Mouse (Mus musculus): ENCODE results near the gene Gm10428.
A peak's percentile ranks its signal among the peaks of the same experiment; 100 is the strongest.
"Not testable (repeated sequence)": the region's sequence is repeated elsewhere in the genome, so short reads cannot be mapped to it uniquely, and the experiment has no call there.

Gene Gm10428

DNA sequence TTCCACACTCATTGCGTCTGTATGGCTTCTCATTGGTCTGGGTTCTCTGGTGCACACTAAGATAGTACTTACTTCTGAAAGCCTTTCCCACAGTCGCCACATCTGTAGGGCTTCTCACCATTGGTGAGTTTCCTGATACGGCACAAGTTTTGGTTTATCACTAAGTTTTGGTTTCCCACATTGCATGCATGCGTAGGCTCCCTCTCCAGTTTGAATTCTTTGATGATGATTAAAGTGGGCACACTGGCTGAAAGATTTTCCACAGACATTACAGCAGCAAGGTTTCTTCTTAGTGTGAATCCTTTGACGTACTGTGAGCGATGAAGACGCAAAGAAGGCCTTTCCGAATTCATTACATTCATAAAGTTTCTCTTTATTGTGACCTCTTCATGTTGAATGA, at the start of gene Gm10428:
Gm10428 (plus strand) TSS at position 321 of the 400 bp plus-strand sequence.
- no peak for DNase-seq (ENCODE audit: low spot score)

DNA sequence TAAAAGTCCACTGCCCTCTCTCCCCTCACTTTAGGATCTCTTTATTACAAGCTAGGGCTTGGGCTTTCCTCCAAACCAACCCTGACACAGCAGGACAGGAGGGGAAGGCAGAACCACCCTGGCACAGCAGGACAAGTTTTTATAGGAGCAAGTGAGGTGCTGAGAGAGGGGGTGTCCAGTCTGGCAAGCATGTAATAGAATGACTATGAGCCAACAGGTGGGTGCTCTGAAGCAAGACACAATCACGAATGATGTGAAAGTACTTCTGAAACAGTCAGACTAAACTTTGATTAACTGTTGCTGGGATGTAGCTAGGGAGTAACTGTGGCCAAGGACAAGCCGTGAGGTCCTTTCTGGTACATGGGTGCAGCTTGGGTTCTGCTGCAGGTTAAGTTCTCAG, 46.8 kb upstream of the Gm10428 start:
- DNase-seq (ENCODE audit: low spot score) = no peak

DNA sequence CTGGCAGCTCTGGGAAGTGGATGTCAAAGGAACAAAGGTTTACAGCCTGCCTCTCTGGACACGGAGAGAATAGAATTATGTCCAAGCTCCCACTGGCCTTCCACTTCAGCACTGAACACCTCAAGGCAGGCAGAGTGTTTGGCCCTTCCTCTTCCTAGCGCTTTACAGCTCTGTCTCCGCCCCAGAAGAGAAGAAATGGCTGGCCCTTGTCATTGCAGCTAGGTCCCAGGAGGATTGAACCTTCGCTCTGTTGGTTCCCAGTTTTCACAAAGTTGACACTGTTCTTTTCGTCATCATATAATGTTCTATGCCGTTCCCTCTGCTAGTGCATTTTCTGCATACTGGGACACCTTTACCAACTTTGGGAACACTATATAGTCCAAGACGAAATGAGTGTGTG, 44.6 kb upstream of the Gm10428 start:
- DNase-seq (ENCODE audit: low spot score) = no peak

DNA sequence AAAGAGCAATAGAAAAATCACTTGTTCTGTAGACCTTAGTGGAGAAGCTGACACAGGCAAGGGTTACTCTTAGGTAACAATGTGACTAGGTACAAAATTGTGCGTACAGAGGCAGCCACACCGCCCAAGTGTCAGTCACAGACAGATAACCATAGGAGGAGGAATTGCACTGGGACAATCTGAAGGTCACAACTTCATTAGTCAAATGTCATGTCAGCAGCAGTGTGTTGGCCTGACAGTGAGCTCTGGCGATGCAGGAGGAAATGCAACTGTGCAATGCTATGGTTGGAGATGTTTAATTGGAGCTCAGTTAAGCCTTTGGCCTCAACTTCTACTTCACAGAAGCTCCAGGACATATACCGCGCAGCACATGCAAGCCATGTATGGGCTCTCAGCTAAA, 42.2 kb upstream of the Gm10428 start:
- no peak for DNase-seq (ENCODE audit: low spot score)

DNA sequence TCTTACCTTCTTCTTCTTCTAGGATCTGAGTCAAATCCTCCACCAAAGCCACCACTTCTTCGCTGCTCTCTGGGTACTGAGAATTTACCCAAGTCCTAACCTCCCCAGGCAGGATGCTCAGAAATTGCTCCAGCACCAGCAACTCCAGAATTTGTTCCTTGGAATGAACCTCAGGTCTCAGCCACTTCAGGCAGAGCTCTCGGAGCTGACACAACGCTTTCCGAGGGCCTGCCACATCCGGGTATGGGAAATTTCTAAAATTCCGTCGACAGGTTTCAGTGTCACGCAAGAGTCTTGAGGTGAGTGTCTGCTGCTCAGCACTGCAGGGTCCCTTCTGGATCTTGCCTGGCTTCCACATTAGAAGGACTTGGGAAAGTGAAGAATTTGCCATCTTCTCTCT, 24.6 kb upstream of the Gm10428 start:
- DNase-seq (ENCODE audit: low spot score) = no peak

DNA sequence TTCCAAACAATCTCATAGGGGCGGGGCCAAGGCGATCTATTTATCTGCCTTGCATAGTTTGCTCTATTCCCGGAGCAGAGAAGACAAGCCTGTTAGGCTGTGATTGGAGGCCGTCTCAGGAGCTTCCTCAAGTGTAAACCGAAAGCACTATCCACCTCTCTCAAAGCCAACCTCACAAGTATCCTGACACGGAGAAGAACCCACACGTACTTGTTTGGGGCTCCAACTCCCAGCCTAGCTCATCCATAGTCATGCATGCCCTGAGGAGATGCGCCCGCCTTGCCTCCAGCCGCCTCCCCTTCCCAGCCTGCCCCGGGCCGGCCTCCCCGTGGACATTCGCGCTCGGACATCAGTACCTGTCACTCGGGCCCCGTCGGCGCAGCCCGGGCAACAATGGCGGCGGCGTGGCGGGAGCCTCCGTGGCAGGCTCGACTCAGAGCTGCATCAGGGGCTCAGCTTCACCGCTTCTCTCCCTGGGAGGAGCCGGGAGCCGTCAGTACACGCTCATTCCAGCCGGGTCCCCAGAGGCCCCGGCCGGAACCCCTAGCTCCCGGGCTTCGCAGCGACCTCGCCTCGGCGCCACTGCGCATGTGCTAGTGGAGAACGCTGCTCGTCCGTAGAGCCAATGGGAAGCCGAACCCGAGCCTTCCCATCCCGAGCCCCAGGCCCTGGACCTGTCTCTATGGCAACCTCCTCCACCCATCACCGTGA, 21.4 kb upstream of the Gm10428 start, which contains the start of gene Zfp287:
Zfp287 (minus strand) TSS at position 595 of the 711 bp plus-strand sequence.
- DNase-seq (ENCODE audit: low spot score) = peak; percentile 78

DNA sequence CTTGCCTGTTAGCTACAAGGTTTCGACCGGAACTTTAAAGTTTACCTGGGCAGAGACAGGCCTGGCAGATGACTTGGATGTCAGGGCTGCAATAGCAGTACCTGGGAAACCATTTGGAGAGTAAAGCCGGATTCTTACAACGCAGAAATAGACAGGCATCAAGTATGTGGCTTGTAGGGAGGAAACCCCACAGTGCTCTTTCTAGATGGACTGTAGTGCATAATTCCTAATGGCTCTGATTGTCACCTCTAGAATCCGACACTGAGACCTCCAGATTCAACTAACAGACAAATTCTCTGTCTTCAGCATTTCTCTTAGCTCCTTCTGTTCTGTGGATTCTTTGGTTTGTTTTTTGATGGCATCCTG, 20.9 kb upstream of the Gm10428 start:
- DNase-seq (ENCODE audit: low spot score) = no peak

DNA sequence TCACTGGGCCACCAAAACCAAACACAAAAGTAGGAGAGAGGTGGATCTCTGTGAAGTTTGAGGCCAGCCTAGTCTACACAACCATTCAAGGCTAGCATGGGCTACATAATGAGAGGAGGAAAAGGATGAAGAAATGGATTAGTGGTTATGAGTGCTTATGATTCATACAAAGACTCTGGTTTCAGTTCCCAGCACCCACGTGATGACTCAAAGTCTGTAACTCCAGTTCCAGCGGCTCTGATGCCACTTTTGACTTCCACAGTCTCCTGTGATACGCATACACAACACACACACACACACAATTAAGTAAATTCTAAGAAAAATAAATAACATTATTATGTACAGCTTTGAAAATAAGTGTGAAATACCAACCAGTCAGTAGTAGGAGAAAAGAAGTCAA, 20.2 kb upstream of the Gm10428 start:
- no peak for DNase-seq (ENCODE audit: low spot score)

DNA sequence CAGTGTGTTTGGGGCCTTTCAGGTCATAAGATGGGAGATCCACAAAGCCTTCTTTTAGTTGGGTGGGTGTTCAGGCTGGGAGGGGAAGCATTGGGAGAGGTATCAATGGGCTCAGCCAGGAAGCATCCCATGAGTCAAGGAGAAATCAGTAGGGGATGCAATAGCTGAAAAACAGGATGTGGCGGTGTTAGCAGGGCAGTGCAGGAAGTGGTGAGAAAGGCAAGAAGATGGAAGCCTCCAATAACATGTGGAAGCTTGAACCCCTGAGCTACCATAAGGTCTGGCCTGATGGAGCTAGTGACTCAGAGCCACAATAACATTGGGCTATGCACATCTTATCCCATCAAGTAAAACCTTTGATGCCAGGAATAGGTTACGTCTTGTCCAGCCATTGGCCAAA, 11.7 kb upstream of the Gm10428 start:
- DNase-seq (ENCODE audit: low spot score) = no peak

DNA sequence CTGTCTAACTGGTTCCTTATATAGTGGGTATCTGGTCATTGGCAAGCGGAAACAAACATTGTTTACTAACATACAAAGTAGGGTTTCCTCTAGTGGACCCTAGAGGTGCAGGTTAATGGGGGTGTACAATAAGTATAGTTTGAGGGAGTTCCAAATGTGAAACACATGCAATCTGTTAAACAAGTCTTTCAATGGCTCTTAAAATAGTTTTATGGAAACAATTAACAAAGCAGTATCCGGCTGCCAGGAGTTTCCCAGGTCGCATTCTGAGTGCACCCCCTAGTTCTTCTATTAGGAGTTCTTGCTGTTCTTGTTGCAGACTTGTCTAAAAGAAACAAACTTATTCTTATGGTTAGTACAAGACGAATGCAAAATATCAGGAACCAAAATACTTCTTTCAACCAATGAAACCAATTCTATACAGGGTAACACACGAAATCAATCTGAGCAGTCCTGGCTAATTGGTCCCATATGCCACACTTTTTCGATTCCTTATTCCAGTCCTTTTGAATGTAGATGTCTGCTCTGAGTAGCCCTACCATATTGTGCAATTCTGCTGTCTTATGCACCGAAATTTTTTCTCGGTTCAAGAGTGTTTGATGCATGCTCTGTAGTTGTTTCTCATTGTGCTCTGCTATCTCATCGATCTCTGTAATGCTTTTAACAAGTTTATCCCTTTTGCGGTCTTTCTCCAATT, 10.5 kb upstream of the Gm10428 start:
- no peak for DNase-seq (ENCODE audit: low spot score)

DNA sequence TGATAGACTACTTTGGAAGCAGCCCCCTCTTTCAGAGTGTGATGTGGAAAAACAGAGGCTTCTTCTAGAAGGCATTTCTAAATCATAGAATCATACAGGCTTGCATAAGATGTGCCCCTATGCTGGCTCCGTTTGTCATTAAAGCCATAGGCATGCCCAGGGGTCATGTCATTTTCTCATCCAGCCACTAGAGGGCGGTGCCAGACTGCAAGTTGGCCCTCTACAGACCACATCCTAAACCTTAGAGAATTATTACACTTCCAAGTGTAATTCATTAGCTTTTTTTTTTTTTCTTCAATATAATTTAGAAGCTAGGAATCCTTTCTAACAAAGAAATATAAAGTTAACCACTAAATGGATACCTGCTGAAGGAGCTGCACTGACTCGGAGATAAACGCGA, 8.8 kb upstream of the Gm10428 start:
- no peak for DNase-seq (ENCODE audit: low spot score)

DNA sequence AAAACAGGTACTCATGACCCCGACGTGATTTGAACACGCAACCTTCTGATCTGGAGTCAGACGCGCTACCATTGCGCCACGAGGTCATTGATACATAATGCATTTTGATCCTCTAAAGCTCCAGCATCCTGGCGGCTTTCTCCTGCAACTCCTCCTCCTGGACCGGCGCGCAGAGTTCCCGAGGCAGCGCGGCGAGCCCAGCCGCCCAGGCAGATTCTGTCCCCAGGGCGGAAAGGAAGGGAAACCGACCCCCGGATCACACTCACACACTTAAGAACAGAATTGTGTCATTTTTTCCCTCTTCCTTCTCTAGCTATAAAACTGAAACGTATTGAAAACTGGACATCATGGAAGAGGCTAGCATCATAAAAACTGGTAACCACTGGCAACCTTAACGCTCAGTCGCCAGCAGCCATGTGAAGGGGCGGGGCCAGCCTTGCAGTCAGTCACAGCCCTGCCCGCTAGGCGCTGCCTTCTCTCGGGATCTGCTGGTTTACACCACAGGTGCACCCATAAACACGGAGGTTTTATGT, 6.8 kb upstream of the Gm10428 start:
- DNase-seq (ENCODE audit: low spot score) = no peak

DNA sequence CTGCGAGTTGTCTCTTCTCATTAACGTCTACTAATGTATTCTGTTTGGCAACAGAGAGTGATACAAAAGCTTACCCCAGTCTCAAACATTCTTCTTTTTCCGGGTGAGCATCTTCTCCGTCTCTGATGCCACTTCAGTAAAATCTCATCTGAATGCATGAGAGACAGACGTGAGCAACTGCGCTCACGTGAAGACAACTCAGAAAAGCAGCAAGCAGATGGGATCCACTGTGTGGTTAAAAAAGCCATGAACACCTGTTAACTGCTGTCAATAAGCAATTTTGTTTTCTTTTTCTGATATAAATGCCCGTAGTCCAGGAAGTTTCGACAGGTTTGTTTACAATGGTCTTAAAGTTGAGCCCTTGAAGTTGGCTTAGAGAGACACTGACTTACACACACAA, 5.7 kb upstream of the Gm10428 start:
- no peak for DNase-seq (ENCODE audit: low spot score)

DNA sequence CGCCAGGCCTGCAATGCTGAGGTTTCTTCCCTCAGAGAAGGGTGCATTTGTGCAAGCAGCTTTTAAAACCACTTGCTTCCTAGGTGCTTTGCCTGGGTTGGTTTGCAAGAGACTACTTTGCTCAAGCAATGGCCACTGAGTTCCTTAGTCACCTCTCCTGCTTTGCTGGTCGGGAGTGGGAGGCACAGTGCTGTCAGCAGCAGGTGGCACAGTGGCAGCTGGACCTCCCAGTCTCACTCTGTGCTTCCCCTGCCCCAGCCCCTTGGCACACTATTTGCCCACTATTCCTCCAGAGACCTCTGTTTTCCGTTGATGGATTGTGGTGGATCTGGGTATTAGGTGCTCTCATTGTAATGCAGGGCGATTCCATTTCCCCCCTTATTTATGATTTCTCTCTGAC, 4.8 kb upstream of the Gm10428 start:
- DNase-seq (ENCODE audit: low spot score) = no peak

DNA sequence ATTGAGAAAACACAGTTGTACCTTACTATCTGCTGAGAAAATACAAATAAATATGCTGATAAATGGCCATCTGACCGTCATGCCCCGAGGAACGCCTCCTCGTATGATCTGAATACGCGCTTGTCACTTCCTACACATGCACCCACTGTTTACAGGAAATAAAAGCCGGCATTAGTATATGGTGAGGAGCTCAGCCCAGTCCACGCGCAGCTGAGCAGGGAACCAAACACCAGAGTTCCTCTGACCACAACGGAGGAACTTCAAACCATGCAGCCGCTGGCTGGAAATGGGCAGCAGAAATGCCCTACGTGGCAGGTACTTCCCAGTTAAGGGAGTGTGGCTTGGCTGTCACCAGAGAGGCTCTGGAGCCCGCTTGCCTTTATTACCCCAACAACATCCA, 3.5 kb upstream of the Gm10428 start:
- DNase-seq (ENCODE audit: low spot score) = not testable (repeated sequence)

DNA sequence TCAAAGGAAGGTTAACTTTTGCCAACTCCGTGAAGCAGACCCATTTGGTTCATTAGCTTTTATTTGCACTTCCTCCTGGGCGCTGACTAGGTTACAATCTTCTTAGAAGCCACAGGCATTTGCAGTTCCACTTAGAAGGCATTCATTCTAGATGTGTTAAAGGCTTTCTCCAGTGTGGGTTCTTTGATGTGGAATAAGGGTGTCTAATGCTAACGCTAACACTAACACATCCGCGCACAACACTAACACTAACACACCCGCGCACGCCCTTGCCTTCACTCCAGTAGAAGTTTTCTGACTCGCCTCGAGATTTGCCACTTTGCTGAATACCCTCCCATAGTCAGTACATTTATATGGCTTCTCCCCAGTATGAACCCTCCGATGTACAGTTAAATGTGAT, 709 bp upstream of the Gm10428 start:
- DNase-seq (ENCODE audit: low spot score) = no peak

DNA sequence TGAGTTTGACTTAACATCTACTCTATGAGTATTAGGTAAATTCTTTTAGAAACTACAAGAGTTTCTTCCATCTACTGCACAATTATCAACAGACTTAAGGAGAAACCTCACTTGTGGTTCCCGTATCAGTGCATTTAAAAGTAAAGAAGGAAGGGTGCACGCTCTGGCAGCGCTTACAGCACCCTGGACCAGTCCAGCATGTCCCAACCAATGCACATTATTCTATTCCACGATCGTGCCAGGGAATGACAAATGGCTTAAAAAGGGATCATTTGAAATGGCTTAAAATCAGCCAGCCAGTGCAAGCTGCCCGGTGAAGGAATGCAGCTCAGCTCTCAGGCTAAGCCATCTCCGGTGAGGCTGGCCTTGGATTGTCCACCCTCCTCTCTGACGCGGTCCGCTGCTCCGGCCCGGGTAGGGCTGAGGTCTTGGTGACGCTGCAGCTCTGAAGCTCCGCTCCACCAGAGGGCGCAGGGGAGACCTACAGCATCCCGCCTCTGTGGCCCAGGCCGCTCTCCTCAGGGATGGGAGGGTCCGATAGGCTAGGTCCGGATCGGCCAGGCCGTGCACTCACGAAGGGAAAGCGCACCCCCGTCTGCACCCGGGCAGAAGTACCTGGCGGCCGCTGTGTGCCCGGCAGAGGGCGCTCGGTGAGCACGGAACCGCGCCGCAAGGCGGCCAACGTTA, 3.7 kb downstream of the Gm10428 start:
- DNase-seq (ENCODE audit: low spot score) = peak; percentile 95

DNA sequence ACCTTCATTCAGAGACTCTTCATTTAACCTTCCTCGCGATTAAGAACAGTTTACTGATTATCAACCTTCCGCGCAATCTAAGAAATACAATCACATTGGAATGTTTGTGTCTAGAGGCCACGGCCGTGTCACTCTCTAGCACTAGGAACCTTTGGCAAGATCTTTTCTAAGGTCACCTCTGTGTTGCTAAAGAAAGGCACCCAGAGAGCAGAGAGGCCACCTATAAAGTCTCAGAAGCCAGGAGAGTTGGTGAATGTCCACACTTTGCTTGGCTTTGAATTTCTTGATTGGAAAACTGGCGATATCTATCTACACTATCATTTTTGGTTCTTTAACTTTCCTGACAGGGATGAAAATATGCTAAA, 4.2 kb downstream of the Gm10428 start:
- no peak for DNase-seq (ENCODE audit: low spot score)

DNA sequence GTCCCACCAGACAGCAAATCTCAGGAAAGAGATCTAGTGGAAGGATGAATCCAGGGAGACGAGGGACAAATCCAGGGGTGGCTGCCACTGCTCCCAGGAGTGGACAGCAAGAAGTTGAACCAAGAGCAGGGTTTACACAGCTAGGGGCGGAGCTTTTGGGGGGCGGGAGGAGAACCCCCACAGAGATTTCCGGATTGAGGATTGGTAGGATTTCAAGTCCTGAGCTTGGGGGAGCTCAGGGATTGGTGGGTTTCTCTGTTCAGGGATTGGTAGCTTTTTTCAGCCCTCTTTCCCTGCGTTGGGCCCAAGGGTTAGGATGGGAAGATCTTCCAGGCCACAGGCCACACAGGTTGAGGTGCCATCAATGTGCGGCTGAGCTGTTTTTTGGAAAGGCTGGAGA, 5.0 kb downstream of the Gm10428 start:
- DNase-seq (ENCODE audit: low spot score) = no peak

DNA sequence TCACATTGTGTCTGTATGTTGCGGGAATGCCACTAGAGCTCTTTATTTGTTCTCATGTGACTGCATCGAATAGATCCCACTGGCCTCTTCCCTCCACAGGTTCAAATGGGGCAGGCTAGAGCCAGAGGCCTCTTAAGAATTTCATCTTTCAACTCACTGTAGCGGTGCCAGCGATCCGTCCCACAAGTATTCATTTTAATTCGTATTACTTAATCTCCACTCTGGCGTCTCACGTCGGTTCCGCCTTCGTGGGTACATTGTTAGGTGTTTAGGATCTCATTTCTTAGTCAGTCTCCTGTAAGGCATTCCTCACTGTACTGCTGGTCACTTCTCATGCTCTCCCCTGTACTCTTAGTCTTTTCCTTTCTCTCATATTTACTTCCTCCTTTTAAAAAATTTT, 5.6 kb downstream of the Gm10428 start:
- DNase-seq (ENCODE audit: low spot score) = no peak

DNA sequence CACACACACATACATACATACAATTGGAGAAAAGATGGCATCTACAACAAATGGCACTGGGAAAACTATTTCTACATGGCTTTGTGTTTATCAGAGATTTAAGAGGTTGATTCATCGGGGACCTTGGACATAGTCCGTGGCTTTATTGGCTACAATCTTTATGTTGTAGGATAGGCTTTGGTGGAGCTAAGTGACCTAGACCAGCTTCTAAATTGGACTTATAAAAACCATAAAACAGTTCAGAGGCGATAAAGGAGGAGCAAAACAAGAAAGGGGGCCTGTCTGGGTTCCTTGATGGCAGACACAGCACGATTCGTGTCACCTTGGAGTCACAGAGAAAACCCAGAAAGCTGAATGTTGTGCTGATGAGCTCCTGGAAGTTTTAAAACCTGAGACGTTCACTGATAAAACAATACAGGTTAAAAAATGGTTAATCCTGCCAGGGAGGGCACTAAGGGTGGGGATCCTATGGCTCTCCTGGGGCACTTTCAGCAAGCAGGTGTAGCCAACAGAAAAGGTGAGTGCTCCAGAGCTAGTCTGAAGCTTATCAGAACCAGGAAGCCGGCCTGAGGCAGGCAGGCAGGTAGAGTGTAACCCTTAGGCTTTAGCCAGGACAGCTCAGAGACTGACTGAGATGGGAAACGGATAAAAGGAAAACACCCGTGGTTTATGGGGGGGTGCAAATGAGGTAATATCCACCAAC, 8.0 kb downstream of the Gm10428 start:
- DNase-seq (ENCODE audit: low spot score) = no peak

DNA sequence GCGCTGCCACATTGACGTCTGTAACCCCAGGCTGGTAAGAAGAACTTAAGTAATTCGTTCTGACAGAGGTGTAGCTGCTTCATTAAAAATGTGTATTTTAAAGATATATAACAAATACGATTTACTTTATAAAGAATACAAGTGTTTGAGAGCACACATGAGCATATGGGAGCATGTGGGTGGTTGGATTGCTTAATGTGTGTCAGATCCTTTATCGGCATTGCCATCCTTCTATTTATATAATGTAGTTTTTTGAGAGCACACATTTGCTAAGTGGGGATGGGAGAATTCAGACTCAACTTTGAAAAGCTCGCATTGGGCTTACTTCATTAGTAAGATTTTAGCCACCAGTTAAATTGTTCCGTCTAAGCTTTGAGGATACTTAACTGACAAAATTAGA, 23.6 kb downstream of the Gm10428 start:
- DNase-seq (ENCODE audit: low spot score) = no peak
